Mouse (Mus musculus): Measurements from ENCODE around the gene Olfr548-ps1. TPM values are rescaled to one million over a fixed set of nuclear protein-coding genes. Genes with fewer than 3 reads are reported as not detected.
A peak's percentile ranks its signal among the peaks of the same experiment; 100 is the strongest.
"Not testable (repeated sequence)": the region's sequence is repeated elsewhere in the genome, so short reads cannot be mapped to it uniquely, and the experiment has no call there.

Olfr548-ps1 gene
- not detected in 2 replicates for polyA plus RNA-seq (2016; fragmentation: Nextera tagmentation; extraction: Ambion mirVana)

GRCm38 (mm10) chr7:102540596-102540995, at the start of gene Olfr548-ps1:
Gene Olfr548-ps1 (plus strand): TSS chr7:102540896.
- H3K9me3 ChIP-seq (replicated peaks), result no peaks in the 10 kb centered on the region
- H3K4me1 ChIP-seq, result no peaks in the 10 kb centered on the region
- no peak within 1 kb of the TSS for H3K9ac ChIP-seq
- H3K4me3 ChIP-seq, result no peak within 1 kb of the TSS
- 86% methylated on average over 2 of the region's 2 CpGs for WGBS
- no peaks in the 10 kb centered on the region for H3K27me3 ChIP-seq
- no peak within 1 kb of the TSS for H3K4me2 ChIP-seq (replicated peaks)
- H3K36me3 ChIP-seq, result no peaks in the 10 kb centered on the region
- no peak for ATAC-seq (ENCODE audit: low FRiP score)
- H3K27ac ChIP-seq, result no peak within 1 kb of the TSS

GRCm38 (mm10) chr7:102494416-102494815, 46.3 kb upstream of the Olfr548-ps1 start:
- WGBS, result 42% methylated on average over 7 of the region's 7 CpGs

GRCm38 (mm10) chr7:102499473-102499872, 41.2 kb upstream of the Olfr548-ps1 start, which contains the start of gene Olfr545:
Gene Olfr545 (minus strand): TSS chr7:102499573.
- 72% methylated on average over 3 of the region's 3 CpGs for WGBS
- Histone ChIP-seq H3K36me3 (no peaks in the 10 kb centered on the region), H3K9me3 (replicated peaks) (no peaks in the 10 kb centered on the region), H3K27ac (no peak within 1 kb of the TSS), H3K4me3 (no peak within 1 kb of the TSS), H3K27me3 (no peaks in the 10 kb centered on the region), H3K9ac (no peak within 1 kb of the TSS), H3K4me2 (replicated peaks) (no peak within 1 kb of the TSS), H3K4me1 (no peaks in the 10 kb centered on the region)
- ATAC-seq (ENCODE audit: low FRiP score), result no peak

More at GRCm38 (mm10) chr7:102494416-102494815, 46.3 kb upstream of the Olfr548-ps1 start:
- H3K27me3 ChIP-seq; H3K4me1 ChIP-seq; H3K36me3 ChIP-seq; H3K9ac ChIP-seq; H3K27ac ChIP-seq; ATAC-seq (ENCODE audit: low FRiP score); H3K4me3 ChIP-seq; H3K9me3 ChIP-seq (replicated peaks); H3K4me2 ChIP-seq (replicated peaks): not testable (repeated sequence)

GRCm38 (mm10) chr7:102501986-102502385, 38.7 kb upstream of the Olfr548-ps1 start:
- no peak overlapping the region for H3K4me2 ChIP-seq (replicated peaks)
- H3K9ac ChIP-seq, result no peak overlapping the region
- no peaks in the 10 kb centered on the region for H3K36me3 ChIP-seq
- no peak overlapping the region for H3K4me3 ChIP-seq
- WGBS, result 79% methylated on average over 5 of the region's 5 CpGs
- H3K9me3 ChIP-seq (replicated peaks), result no peaks in the 10 kb centered on the region
- no peaks in the 10 kb centered on the region for H3K27me3 ChIP-seq
- ATAC-seq (ENCODE audit: low FRiP score), result no peak
- no peaks in the 10 kb centered on the region for H3K4me1 ChIP-seq
- H3K27ac ChIP-seq, result no peak overlapping the region

- Histone ChIP-seq H3K27ac (no peak overlapping the region), H3K9ac (no peak overlapping the region), H3K36me3 (no peaks in the 10 kb centered on the region), H3K9me3 (replicated peaks) (no peaks in the 10 kb centered on the region), H3K4me1 (no peaks in the 10 kb centered on the region), H3K27me3 (no peaks in the 10 kb centered on the region; the same call in 1 of the 2 replicates), H3K4me2 (replicated peaks) (no peak overlapping the region), H3K4me3 (no peak overlapping the region)
- ATAC-seq (ENCODE audit: low FRiP score), result peak; percentile 76
- 44% methylated on average over 3 of the region's 3 CpGs for WGBS
These were observed 33.8 kb upstream of the Olfr548-ps1 start for GRCm38 (mm10) chr7:102506848-102507247.

- Histone ChIP-seq H3K36me3 (no peaks in the 10 kb centered on the region), H3K4me3 (no peak overlapping the region), H3K4me2 (replicated peaks) (no peak overlapping the region), H3K9me3 (replicated peaks) (no peaks in the 10 kb centered on the region), H3K27me3 (no peaks in the 10 kb centered on the region; the same call in 1 of the 2 replicates), H3K4me1 (peaks cover 3% of the 10 kb centered on the region; the same call in 1 of the 2 replicates), H3K9ac (no peak overlapping the region), H3K27ac (no peak overlapping the region)
- 90% methylated on average over 9 of the region's 9 CpGs for WGBS
- no peak for ATAC-seq (ENCODE audit: low FRiP score)
These were observed 32.6 kb upstream of the Olfr548-ps1 start for GRCm38 (mm10) chr7:102508066-102508465.

- Histone ChIP-seq H3K27ac (no peak overlapping the region), H3K9me3 (replicated peaks) (no peaks in the 10 kb centered on the region), H3K4me1 (peaks cover 3% of the 10 kb centered on the region; the same call in 1 of the 2 replicates), H3K27me3 (peaks cover 2% of the 10 kb centered on the region), H3K36me3 (no peaks in the 10 kb centered on the region), H3K4me2 (replicated peaks) (no peak overlapping the region), H3K9ac (no peak overlapping the region), H3K4me3 (no peak overlapping the region)
- WGBS, result 90% methylated on average over 6 of the region's 6 CpGs
- ATAC-seq (ENCODE audit: low FRiP score), result no peak
These were observed 32.0 kb upstream of the Olfr548-ps1 start for GRCm38 (mm10) chr7:102508666-102509065.

- ATAC-seq (ENCODE audit: low FRiP score), result no peak
- H3K27me3 ChIP-seq, result peaks cover 10% of the 10 kb centered on the region
- no peak overlapping the region for H3K27ac ChIP-seq
- no peaks in the 10 kb centered on the region for H3K9me3 ChIP-seq (replicated peaks)
- H3K9ac ChIP-seq, result no peak overlapping the region
- 75% methylated on average over 7 of the region's 7 CpGs for WGBS
- no peak overlapping the region for H3K4me3 ChIP-seq
- no peaks in the 10 kb centered on the region for H3K36me3 ChIP-seq
- no peak overlapping the region for H3K4me2 ChIP-seq (replicated peaks)
- peaks cover 3% of the 10 kb centered on the region; the same call in 1 of the 2 replicates for H3K4me1 ChIP-seq
These were observed 31.0 kb upstream of the Olfr548-ps1 start for GRCm38 (mm10) chr7:102509726-102510125.

GRCm38 (mm10) chr7:102511927-102512326, 28.8 kb upstream of the Olfr548-ps1 start:
- no peak for ATAC-seq (ENCODE audit: low FRiP score)
- Histone ChIP-seq H3K9ac (no peak overlapping the region), H3K4me3 (no peak overlapping the region), H3K27me3 (peaks cover 10% of the 10 kb centered on the region), H3K9me3 (replicated peaks) (no peaks in the 10 kb centered on the region), H3K4me2 (replicated peaks) (no peak overlapping the region), H3K4me1 (peaks cover 3% of the 10 kb centered on the region; the same call in 1 of the 2 replicates), H3K36me3 (no peaks in the 10 kb centered on the region), H3K27ac (no peak overlapping the region)
- WGBS, result 85% methylated on average over 10 of the region's 10 CpGs

- Histone ChIP-seq H3K9me3 (replicated peaks) (no peaks in the 10 kb centered on the region), H3K27ac (no peak overlapping the region), H3K4me2 (replicated peaks) (peak overlapping the region; percentile 89), H3K36me3 (no peaks in the 10 kb centered on the region), H3K4me3 (peak overlapping the region; percentile 46), H3K4me1 (peaks cover 3% of the 10 kb centered on the region; the same call in 1 of the 2 replicates), H3K9ac (peak overlapping the region; percentile 73), H3K27me3 (peaks cover 10% of the 10 kb centered on the region)
- peak; percentile 96 for ATAC-seq (ENCODE audit: low FRiP score)
- under 1% methylated on average over 54 of the region's 54 CpGs for WGBS
These were observed 27.8 kb upstream of the Olfr548-ps1 start for GRCm38 (mm10) chr7:102512814-102513435.

GRCm38 (mm10) chr7:102514144-102514543, 26.6 kb upstream of the Olfr548-ps1 start:
- Histone ChIP-seq H3K9ac (no peak overlapping the region), H3K4me3 (no peak overlapping the region), H3K4me1 (peaks cover 3% of the 10 kb centered on the region; the same call in 1 of the 2 replicates), H3K36me3 (no peaks in the 10 kb centered on the region), H3K27ac (no peak overlapping the region), H3K27me3 (peaks cover 10% of the 10 kb centered on the region), H3K4me2 (replicated peaks) (no peak overlapping the region), H3K9me3 (replicated peaks) (no peaks in the 10 kb centered on the region)
- no peak for ATAC-seq (ENCODE audit: low FRiP score)
- WGBS, result 69% methylated on average over 4 of the region's 4 CpGs

- Histone ChIP-seq H3K4me2 (replicated peaks) (no peak overlapping the region), H3K36me3 (no peaks in the 10 kb centered on the region), H3K9me3 (replicated peaks) (no peaks in the 10 kb centered on the region), H3K27ac (no peak overlapping the region), H3K4me1 (peaks cover 3% of the 10 kb centered on the region; the same call in 1 of the 2 replicates), H3K4me3 (no peak overlapping the region), H3K9ac (no peak overlapping the region), H3K27me3 (peaks cover 10% of the 10 kb centered on the region)
- ATAC-seq (ENCODE audit: low FRiP score), result no peak
- 77% methylated on average over 10 of the region's 10 CpGs for WGBS
These were observed 24.2 kb upstream of the Olfr548-ps1 start for GRCm38 (mm10) chr7:102516261-102517050.
